Mouse (Mus musculus): ENCODE data around the gene Aplp1.

GRCm38 (mm10) chr7:30443696-30444095 lies 1.6 kb downstream of the Aplp1 start:
- no peak for TF ChIP-seq CTCF (IDR thresholded peaks at IDR 0.05; ENCODE audit: control insufficient read depth, insufficient read depth, low read length)
- TF ChIP-seq POLR2A (IDR thresholded peaks at IDR 0.05; ENCODE audit: borderline replicate concordance, control insufficient read depth, low read depth, low read length): no peak
